Mouse (Mus musculus) neural tube, embryonic 13.5 days (tissue): ENCODE measurements at regions not wholly inside any gene's neighbourhood (a gene's known extent, or its start where the extent isn't known, plus 50 kb on each side); places are given as distances from the start of the nearest gene placed in this dataset.
"Not testable (repeated sequence)": the region's sequence is repeated elsewhere in the genome, so short reads cannot be mapped to it uniquely, and the experiment has no call there.

ENCODE experiments used
- ATAC-seq: fragments of 200-750 bp; cut with Nextera tagmentation; 2 replicates; pipeline ENCODE4 v1.8.0; 2017; ENCODE audit warnings: low read depth, mild to moderate bottlenecking, moderate TSS enrichment, moderate library complexity
- H3K27ac ChIP-seq: fragments of 300-500 bp; sonication (generic); replicated peaks from 2 replicates; pipeline ENCODE4 v1.5.1; 2015; ENCODE audit warnings: moderate library complexity, mild to moderate bottlenecking, inconsistent platforms
- H3K27me3 ChIP-seq: fragments of 300-500 bp; sonication (generic); 2 replicates; pipeline ENCODE4 v1.6.1; 2015; ENCODE audit warnings: mild to moderate bottlenecking, inconsistent platforms
- H3K36me3 ChIP-seq: fragments of 300-500 bp; sonication (generic); 2 replicates; pipeline ENCODE4 v1.6.1; 2015; ENCODE audit warnings: mild to moderate bottlenecking, inconsistent platforms
- H3K4me1 ChIP-seq: fragments of 300-500 bp; sonication (generic); replicated peaks from 2 replicates; pipeline ENCODE4 v1.6.1; 2015; ENCODE audit warnings: inconsistent platforms
- H3K4me2 ChIP-seq: fragments of 300-500 bp; sonication (generic); 2 replicates; pipeline ENCODE4 v1.6.1; 2015; ENCODE audit warnings: inconsistent platforms, mild to moderate bottlenecking, moderate library complexity
- H3K4me3 ChIP-seq: fragments of 300-500 bp; sonication (generic); 2 replicates; pipeline ENCODE4 v1.5.1; 2015; ENCODE audit warnings: mild to moderate bottlenecking, inconsistent platforms
- H3K9ac ChIP-seq: fragments of 300-500 bp; sonication (generic); 2 replicates; pipeline ENCODE4 v1.6.1; 2015; ENCODE audit warnings: moderate library complexity, mild to moderate bottlenecking, inconsistent platforms
- H3K9me3 ChIP-seq: fragments of 300-500 bp; sonication (generic); 2 replicates; pipeline ENCODE4 v1.6.1; 2016; ENCODE audit warnings: inconsistent platforms
- WGBS: fragments of 180-500 bp; shearing (Covaris S2); methylation state at CpG from one replicate; pipeline ENCODE4 v1.1.7; 2015; 5-methylcytosine and 5-hydroxymethylcytosine counted together

DNA sequence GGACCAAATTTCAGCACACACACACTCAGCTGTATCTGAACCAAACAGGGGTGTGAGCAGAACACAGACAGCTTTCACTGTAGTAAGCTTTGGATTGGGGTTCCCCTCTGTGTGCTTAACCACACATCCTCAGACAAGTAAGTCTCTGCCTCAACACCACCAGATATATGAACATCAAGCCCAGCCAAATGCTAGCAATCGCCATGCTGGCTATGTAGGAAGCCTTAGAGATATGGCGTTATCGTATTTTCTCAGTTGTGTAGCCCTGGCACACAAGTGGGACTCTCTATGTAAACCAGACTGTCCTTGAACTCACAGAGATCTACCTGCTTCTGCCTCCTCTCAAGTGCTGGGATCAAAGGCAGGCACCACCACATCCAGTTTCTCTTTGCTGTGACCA, 99.9 kb upstream of the Plcl2 start:
- Histone ChIP-seq H3K27ac (no peak overlapping the region), H3K36me3 (no peaks in the 10 kb centered on the region), H3K4me1 (no peaks in the 10 kb centered on the region), H3K27me3 (no peaks in the 10 kb centered on the region), H3K9ac (no peak overlapping the region), H3K9me3 (no peaks in the 10 kb centered on the region), H3K4me3 (no peak overlapping the region), H3K4me2 (no peak overlapping the region)
- no peak for ATAC-seq
- WGBS: 98% methylated on average over 3 of the region's 3 CpGs

DNA sequence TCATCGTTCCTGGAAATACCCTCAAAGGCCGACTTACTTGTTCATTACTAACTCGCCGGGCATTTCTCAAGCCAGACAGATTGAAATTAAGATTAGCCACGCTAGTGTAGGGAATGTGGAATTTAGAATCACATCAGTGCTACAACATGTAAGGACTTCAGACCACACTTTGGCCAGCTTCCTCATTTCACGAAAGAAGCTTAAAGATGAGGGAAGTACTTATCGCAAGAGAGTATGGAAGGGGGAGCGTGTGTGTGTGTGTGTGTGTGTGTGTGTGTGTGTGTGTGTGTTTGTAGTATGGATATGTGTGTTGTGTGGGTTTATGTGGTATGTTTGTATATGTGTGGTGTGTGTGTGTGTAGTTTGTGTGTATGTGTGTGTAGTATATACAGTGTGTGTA, 99.3 kb upstream of the Plcl2 start:
- Histone ChIP-seq H3K4me3 (no peak overlapping the region), H3K36me3 (no peaks in the 10 kb centered on the region), H3K9ac (no peak overlapping the region), H3K9me3 (no peaks in the 10 kb centered on the region), H3K4me2 (no peak overlapping the region), H3K4me1 (no peaks in the 10 kb centered on the region), H3K27ac (no peak overlapping the region), H3K27me3 (no peaks in the 10 kb centered on the region)
- no peak for ATAC-seq
- 91% methylated on average over 8 of the region's 8 CpGs for whole genome bisulfite sequencing

DNA sequence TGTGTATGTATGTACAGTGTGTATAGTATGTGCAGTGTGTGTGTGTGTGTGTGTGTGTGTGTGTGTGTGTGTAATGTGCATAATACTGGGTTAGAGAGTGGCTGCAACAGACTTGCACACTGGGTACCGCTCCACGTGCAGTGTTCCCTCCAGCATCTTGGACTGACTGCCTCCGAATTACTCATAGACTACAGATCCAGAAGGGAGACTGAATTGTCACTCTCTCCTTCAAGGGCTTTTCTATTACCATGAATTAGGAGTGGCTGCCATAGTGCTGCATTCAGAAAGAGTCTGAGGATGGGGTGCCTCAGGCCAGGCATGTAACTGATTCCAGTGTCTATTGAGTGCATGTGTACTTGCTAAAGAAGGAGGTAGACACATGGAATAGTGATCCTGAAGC, 98.9 kb upstream of the Plcl2 start:
- Histone ChIP-seq H3K4me3 (no peak overlapping the region), H3K27ac (no peak overlapping the region), H3K27me3 (no peaks in the 10 kb centered on the region), H3K9ac (no peak overlapping the region), H3K4me1 (no peaks in the 10 kb centered on the region), H3K9me3 (no peaks in the 10 kb centered on the region), H3K36me3 (no peaks in the 10 kb centered on the region), H3K4me2 (no peak overlapping the region)
- WGBS: 94% methylated on average over 3 of the region's 3 CpGs
- no peak for ATAC-seq

DNA sequence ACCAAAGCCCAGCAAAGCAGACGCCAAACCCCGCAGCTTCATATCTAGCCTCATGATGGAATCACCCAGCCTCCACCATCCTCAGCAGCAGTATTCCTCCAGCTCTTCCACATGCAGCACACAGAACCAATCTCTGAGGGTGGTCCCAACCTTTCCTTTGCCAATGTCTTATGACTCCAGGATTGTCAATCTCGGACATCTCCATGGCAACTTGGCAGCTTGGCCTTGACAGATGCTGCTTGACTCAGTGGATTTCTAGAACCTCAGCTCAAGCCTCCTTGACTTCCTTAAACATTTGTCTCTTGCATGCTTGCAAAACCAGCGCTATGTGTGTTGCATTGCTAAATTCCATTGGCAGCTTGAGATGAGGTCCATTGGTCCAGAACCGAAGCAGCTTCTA, 96.8 kb upstream of the Plcl2 start:
- Histone ChIP-seq H3K4me3 (no peak overlapping the region), H3K9me3 (no peaks in the 10 kb centered on the region), H3K4me2 (no peak overlapping the region), H3K9ac (no peak overlapping the region), H3K4me1 (no peaks in the 10 kb centered on the region), H3K36me3 (no peaks in the 10 kb centered on the region), H3K27ac (no peak overlapping the region), H3K27me3 (no peaks in the 10 kb centered on the region)
- ATAC-seq: no peak
- WGBS: 92% methylated on average over 5 of the region's 5 CpGs

DNA sequence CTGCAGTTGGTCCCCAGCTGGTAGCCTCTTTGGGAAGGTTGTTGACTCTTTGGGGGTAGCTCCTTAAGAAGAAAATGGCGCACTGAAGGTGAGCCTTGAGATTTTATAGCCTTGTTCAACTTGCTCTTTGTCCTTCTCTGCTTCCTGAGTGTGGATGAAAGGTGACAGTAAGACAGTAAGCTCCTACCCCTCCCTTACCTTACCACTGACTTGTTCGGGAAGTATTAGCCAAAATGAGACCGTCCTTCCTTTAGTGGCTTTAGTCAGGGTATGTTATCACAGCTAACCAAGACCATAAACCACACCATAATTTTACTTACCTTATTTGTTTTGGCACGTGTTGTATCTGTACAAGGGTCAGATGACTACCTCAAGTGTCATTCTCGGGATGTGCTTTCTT, 95.3 kb upstream of the Plcl2 start:
- H3K27ac ChIP-seq: no peak overlapping the region
- no peaks in the 10 kb centered on the region for H3K27me3 ChIP-seq
- peaks cover 3% of the 10 kb centered on the region; the same call in 1 of the 2 replicates for H3K9me3 ChIP-seq
- WGBS: 91% methylated on average over 5 of the region's 5 CpGs
- H3K36me3 ChIP-seq: no peaks in the 10 kb centered on the region
- ATAC-seq: no peak
- H3K4me3 ChIP-seq: no peak overlapping the region
- no peak overlapping the region for H3K9ac ChIP-seq
- H3K4me2 ChIP-seq: no peak overlapping the region
- H3K4me1 ChIP-seq: no peaks in the 10 kb centered on the region

DNA sequence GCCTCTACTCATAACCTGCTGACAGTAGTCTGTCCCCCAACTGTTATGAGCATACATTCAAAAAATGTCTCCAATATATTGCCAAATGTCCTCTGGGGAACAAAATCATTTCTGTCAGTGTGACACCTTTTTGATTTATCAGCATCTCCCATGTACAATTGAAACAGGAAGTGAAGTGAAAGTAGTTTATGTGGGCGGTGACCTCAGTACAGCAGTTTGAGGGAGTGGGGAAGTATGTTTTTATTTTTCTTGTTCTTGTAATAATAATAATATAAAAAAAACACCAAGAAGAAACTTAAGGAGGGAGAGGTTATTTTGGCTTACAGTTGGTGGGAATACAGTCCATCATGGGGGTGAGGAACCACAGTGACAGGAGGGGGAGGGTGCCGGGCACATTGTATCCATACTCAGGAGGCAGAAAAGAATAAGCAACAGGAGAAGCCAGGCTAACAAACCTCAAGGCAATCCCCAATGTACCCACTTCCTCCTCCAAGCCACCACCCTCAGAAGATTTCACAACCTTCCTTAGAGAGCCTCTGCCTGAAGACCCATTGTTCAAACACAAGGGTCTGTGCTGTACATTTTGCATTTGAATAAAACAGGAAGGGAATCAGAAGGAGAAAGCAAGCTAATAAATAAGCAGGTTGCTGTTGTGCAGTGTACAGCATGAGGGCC, 93.7 kb upstream of the Plcl2 start:
- no peak overlapping the region for H3K27ac ChIP-seq
- no peak for ATAC-seq
- 94% methylated on average over 2 of the region's 2 CpGs for WGBS
- H3K4me3 ChIP-seq: no peak overlapping the region
- H3K9ac ChIP-seq: no peak overlapping the region
- no peaks in the 10 kb centered on the region for H3K27me3 ChIP-seq
- no peak overlapping the region for H3K4me2 ChIP-seq
- no peaks in the 10 kb centered on the region for H3K36me3 ChIP-seq
- peaks cover 3% of the 10 kb centered on the region; the same call in 1 of the 2 replicates for H3K9me3 ChIP-seq
- no peaks in the 10 kb centered on the region for H3K4me1 ChIP-seq

DNA sequence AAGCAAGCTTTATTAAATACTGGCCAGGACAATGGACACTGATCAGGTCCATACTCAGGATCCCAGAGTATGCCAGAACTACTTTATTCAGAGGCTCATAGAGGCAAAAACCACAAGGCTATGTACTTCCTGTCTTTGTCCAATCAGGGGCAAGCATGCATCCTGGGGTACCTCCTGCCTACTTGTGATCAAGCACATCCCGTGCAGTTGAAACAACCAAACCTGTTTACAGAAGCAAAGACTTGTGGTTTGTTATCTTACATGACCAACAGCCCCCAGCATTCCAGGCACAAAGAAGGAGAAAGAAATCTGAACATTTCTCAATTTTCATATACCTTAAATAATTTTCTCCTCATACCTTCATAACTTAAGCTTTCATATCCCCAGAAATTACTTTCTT, 93.1 kb upstream of the Plcl2 start:
- 73% methylated on average over 1 of the region's 1 CpGs for WGBS
- H3K4me1 ChIP-seq: no peaks in the 10 kb centered on the region
- H3K27me3 ChIP-seq: no peaks in the 10 kb centered on the region
- ATAC-seq: no peak
- no peak overlapping the region for H3K27ac ChIP-seq
- H3K9ac ChIP-seq: no peak overlapping the region
- no peak overlapping the region for H3K4me3 ChIP-seq
- no peak overlapping the region for H3K4me2 ChIP-seq
- peaks cover 3% of the 10 kb centered on the region; the same call in 1 of the 2 replicates for H3K9me3 ChIP-seq
- no peaks in the 10 kb centered on the region for H3K36me3 ChIP-seq

DNA sequence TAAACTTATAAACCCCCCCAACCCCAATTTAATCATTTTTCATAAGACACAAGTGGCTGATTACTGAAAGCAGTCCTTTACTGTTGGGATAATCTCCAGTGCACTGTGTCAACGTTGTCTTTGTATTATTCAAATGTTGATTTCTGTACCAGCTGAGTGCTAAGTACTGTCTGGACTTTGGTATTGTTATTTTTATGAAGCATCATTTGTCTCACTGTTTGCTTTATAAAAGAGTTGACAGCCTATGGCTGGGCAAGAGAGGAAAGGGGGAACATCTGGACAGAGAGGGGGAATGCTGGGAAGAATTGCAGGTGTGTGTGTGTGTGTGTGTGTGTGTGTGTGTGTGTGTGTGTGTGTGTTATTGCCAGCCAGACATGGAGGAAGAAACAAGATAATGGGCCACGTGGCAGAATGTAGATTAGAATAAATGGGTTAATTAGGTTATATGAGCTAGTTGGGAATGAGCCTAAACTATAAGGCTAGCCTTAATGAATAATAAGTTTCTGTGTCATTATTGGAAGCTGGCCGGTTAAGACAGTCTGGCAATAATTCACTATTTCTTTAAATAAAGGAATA, 92.6 kb upstream of the Plcl2 start:
- Histone ChIP-seq H3K9ac (no peak overlapping the region), H3K4me3 (no peak overlapping the region), H3K27ac (no peak overlapping the region), H3K9me3 (peaks cover 3% of the 10 kb centered on the region; the same call in 1 of the 2 replicates), H3K36me3 (no peaks in the 10 kb centered on the region), H3K27me3 (no peaks in the 10 kb centered on the region), H3K4me2 (no peak overlapping the region), H3K4me1 (no peaks in the 10 kb centered on the region)
- WGBS: 68% methylated on average over 3 of the region's 3 CpGs
- no peak for ATAC-seq

DNA sequence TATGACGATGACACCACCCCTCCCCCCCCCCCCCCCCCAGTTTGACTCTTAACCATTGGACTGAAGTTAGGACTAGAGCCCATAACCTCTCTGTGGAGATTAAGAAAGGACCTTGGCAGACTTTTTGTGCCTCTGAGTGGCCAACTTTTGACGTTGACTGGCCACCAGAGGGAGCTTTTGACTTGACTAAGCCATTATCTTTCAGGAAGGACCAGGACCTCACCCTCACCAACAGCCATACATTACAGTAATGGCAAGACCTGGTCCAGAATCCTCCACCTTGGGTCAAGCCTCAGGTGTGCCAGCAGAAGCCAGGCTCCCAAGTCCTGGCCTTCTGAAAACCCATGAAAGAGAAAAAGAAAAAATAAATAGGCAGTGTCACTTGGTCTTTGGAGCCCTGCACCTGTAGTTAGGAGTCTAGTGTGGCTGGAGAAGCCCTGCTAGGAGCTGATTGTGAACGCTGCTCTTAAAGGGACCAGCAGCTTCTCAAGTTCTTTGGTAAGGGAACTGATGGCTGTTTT, 90.3 kb upstream of the Plcl2 start:
- Histone ChIP-seq H3K4me1 (no peaks in the 10 kb centered on the region), H3K9me3 (peaks cover 3% of the 10 kb centered on the region; the same call in 1 of the 2 replicates), H3K4me2 (no peak overlapping the region), H3K36me3 (no peaks in the 10 kb centered on the region), H3K27ac (no peak overlapping the region), H3K27me3 (no peaks in the 10 kb centered on the region), H3K4me3 (no peak overlapping the region), H3K9ac (no peak overlapping the region)
- ATAC-seq: no peak
- 70% methylated on average over 3 of the region's 3 CpGs for WGBS

DNA sequence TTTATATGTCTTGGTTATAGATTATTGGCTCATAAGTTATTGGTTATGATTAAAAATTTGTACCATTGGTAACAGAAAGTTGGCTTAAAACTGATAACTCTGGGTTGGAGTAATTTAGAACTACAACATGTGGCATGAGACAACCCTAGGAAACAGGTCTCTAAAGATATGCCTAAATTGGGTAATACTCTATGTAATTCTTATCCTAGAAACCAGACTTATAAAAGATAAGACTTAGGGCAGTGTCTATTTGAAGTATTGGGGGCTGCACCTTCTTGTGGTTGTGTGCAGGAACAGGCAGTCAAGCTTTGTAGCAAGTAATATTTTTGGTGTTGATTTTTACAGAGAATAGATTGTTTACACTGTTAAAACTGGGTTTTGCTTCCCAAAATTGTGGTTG, 89.7 kb upstream of the Plcl2 start:
- not testable (repeated sequence) for ATAC-seq, H3K27me3 ChIP-seq, H3K36me3 ChIP-seq, H3K27ac ChIP-seq, H3K4me2 ChIP-seq, H3K9me3 ChIP-seq, H3K4me1 ChIP-seq, H3K9ac ChIP-seq, H3K4me3 ChIP-seq

DNA sequence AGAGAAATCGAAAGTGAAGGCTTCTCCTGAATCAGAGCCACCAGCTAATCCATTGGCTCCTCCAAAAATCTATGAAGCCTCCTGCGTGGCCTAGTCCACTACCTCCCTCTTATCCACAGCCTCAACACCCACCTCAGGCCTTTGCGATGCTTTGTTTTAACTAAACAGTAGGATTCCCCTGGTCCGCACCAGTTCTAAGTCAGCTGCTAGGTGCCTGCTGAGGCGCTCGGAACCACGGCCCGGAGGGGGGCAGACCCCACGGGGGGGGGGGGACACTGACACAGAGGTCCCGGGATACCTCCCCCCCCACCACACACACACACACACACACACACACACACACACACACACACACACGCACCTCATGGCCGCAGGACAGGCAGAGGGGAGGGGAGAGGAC, 89.2 kb upstream of the Plcl2 start:
- ATAC-seq: no peak
- WGBS: 81% methylated on average over 6 of the region's 12 CpGs

DNA sequence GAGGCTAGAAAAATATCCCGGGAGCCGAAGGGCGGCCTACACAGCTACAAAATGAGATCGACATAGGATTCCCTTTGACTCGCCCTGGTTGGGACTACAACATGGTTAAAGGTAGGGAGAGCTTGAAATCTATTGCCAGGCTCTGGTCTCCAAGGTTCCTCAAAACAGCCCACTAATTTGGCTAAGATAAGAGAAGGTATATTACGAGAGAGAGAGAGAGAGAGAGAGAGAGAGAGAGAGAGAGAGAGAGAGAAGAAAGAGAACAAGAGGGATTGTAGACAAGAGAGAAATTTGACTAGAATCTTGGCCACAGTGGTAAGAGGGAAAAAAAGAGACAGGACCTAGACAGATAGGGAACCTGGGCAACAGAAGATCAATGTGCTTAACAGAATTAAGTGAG, 88.5 kb upstream of the Plcl2 start:
- Histone ChIP-seq H3K9me3 (peaks cover 3% of the 10 kb centered on the region; the same call in 1 of the 2 replicates), H3K9ac (no peak overlapping the region), H3K4me3 (no peak overlapping the region), H3K27me3 (no peaks in the 10 kb centered on the region), H3K4me1 (no peaks in the 10 kb centered on the region), H3K4me2 (no peak overlapping the region), H3K36me3 (no peaks in the 10 kb centered on the region), H3K27ac (no peak overlapping the region)
- ATAC-seq: no peak
- WGBS: 96% methylated on average over 6 of the region's 6 CpGs

More for the DNA sequence above, 89.2 kb upstream of the Plcl2 start:
- no peaks in the 10 kb centered on the region for H3K27me3 ChIP-seq
- H3K36me3 ChIP-seq: no peaks in the 10 kb centered on the region
- H3K9ac ChIP-seq: no peak overlapping the region
- no peak overlapping the region for H3K4me3 ChIP-seq
- H3K4me1 ChIP-seq: no peaks in the 10 kb centered on the region
- no peak overlapping the region for H3K4me2 ChIP-seq
- no peak overlapping the region for H3K27ac ChIP-seq
- H3K9me3 ChIP-seq: peaks cover 3% of the 10 kb centered on the region; the same call in 1 of the 2 replicates

DNA sequence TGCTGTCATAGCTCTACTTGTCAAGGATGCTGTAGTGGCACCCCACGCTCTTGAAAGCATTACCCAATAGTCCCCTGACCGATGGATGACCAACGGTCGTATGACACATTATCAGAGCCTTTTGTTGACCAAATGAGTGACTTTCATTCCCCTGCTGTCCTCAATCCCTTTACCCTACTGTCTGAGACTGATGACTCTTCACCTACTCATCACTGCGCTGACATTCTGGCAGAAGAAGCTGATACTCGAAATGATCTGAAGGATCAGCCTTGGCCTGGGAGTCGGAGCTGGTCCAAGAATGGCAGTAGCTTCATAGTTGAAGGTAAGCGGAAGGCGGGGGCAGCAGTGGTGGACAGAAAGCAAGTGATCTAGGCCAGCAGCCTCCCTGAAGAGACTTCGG, 87.7 kb upstream of the Plcl2 start:
- Histone ChIP-seq H3K27ac (no peak overlapping the region), H3K4me3 (no peak overlapping the region), H3K4me1 (no peaks in the 10 kb centered on the region), H3K27me3 (no peaks in the 10 kb centered on the region), H3K4me2 (no peak overlapping the region), H3K36me3 (no peaks in the 10 kb centered on the region), H3K9me3 (peaks cover 3% of the 10 kb centered on the region; the same call in 1 of the 2 replicates), H3K9ac (no peak overlapping the region)
- WGBS: 93% methylated on average over 10 of the region's 10 CpGs
- no peak for ATAC-seq
